Mouse (Mus musculus) lung, postnatal 0 days (tissue): ENCODE data around the gene Cxcr3.
A peak's percentile ranks its signal among the peaks of the same experiment; 100 is the strongest.

Experiments
- CTCF ChIP-seq: IDR thresholded peaks from 2 replicates; pipeline ENCODE4 v1.5.1; 2016; ENCODE audit warnings: antibody characterized with exemption, mild to moderate bottlenecking
- EP300 ChIP-seq: IDR thresholded peaks from 2 replicates; pipeline ENCODE4 v1.6.1; 2016; ENCODE audit warnings: antibody characterized with exemption, mild to moderate bottlenecking, control low read depth

DNA sequence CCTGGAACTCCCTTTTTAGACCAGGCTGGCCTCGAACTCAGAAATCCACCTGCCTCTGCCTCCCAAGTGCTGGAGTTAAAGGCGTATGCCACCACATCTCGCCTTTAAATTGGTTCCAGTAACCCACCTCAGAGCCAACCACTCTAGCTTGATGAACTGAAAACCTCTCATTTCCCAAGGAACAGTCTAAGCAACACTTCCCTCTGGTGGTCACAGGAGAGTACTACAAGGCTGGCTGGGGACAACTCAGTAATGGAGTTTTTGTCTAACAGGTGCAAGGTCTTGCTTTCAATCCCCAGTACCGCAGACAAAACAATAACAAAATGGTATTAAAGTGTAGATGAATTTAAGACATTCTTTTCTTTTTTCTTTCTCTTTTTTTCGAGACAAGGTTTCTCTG is 38.0 kb upstream of the Cxcr3 start:
- TF ChIP-seq CTCF (peak; percentile 84), EP300 (no peak)
